Mouse (Mus musculus): ENCODE measurements at regions not wholly inside any gene's neighbourhood (a gene's known extent, or its start where the extent isn't known, plus 50 kb on each side); places are given as distances from the start of the nearest gene placed in this dataset.

DNA sequence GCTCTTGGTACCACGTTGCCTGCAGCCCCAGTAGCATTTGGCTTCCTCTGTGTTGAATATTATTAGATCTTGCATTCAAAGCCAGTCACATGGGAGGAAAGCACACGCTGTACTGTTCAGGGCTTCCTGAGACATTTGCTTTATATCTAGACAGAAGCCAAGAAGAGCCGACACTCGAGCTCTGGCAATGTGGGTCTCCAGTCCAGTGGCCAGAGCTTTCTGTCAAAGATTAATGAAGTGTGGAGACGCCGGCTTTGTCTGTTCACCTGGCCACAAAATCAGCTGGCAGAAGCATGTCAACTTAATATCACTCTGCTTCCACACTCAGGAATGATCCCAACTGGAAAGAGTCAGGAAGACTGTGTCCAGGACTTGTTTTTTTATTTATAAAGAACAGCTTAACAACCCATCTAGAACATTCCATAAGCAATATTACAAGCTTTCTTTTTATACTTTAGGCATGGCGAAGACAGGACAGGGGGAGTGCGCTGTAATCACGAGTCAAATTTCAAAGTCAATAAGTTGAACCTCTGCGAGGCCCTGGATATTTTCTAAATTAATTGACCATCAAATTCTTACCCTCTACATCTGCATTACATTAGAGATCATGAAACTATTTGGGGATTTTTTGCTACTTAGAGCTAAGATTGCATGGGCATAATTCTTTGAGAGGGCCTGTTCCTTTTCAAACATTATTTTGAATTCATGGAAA lies 214.3 kb upstream of the F930015N05Rik start:
- no peak for TF ChIP-seq POLR2A (IDR thresholded peaks at IDR 0.05; ENCODE audit: extremely low read depth, insufficient read depth, low read length)
- no peak for TF ChIP-seq CTCF (IDR thresholded peaks at IDR 0.05; ENCODE audit: extremely low read depth, insufficient read depth, low read length)

Measured in cortical plate, adult 2 months (tissue).